Comparison of ENCODE assay signal across 21 mouse cellular contexts in the genomic region with DNA sequence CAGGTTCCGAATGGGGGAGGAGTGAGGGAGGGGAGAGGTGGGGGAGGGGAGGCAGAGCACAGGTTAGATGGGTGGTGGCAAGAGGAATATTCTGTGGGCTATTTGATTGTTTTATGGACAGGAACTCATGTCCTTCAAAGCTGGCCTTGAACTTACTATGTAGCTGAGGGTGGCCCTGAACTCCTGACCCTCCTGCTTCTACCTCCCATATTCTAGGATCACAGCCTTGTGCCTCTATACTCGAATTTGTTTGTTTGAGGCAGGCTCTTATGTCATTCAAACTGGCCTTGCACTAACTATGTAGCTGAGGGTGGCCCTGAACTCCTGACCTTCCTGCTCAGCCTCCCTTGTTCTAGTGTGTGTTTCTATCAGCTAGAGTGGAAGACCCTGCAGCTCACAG. TPM values are rescaled to one million over a fixed set of nuclear protein-coding genes. Genes with fewer than 3 reads are reported as not detected.
DNase-seq lines count a peak whose midpoint lies in the region; ATAC-seq and TF ChIP-seq lines count a peak whose summit lies in the region.
"Had no signal": no experiment of that assay in that cellular context is flagged by ENCODE, and none has a peak within 500 bp of the region (broad histone marks: within the 10 kb centered on the region; RNA-seq: fewer than 3 reads in every experiment).

No protein-coding gene starts in this region.

- H3K4me2 ChIP-seq in midbrain, embryonic 11.5 days, result no peak overlapping the region
- H3K4me2 ChIP-seq in midbrain, embryonic 14.5 days (ENCODE audit: low read length), result no peak overlapping the region
- H3K4me2 ChIP-seq in intestine, embryonic 16.5 days (ENCODE audit: low read depth, low read length), result no peak overlapping the region
- H3K4me2 ChIP-seq: embryonic facial prominence, embryonic 12.5 days; forebrain, embryonic 13.5 days; forebrain, embryonic 15.5 days had no signal

- peaks cover 3% of the 10 kb centered on the region for H3K9me3 ChIP-seq in midbrain, embryonic 11.5 days (ENCODE audit: control insufficient read depth, low read length)
- no peaks in the 10 kb centered on the region for H3K9me3 ChIP-seq in midbrain, embryonic 14.5 days (ENCODE audit: control insufficient read depth, low read length)
- H3K9me3 ChIP-seq in ES-E14 (ENCODE audit: control insufficient read depth, insufficient read depth, low read depth, low read length), result no peaks in the 10 kb centered on the region; the same call in 1 of the 2 replicates
- H3K9me3 ChIP-seq in intestine, embryonic 16.5 days (ENCODE audit: control insufficient read depth, low read length), result no peaks in the 10 kb centered on the region
- H3K9me3 ChIP-seq: forebrain, embryonic 15.5 days had no signal

- no peak overlapping the region for H3K9ac ChIP-seq in midbrain, embryonic 11.5 days (ENCODE audit: low read length)
- no peak overlapping the region for H3K9ac ChIP-seq in midbrain, embryonic 14.5 days (replicated peaks; ENCODE audit: low read length)
- H3K9ac ChIP-seq in ES-E14 (ENCODE audit: insufficient read depth, low read depth, low read length, poor library complexity, severe bottlenecking), result no peak overlapping the region
- no peak overlapping the region for H3K9ac ChIP-seq in intestine, embryonic 16.5 days (ENCODE audit: low read depth, low read length)
- H3K9ac ChIP-seq: embryonic facial prominence, embryonic 12.5 days; forebrain, embryonic 13.5 days; forebrain, embryonic 15.5 days; forebrain, postnatal 0 days had no signal

- no peaks in the 10 kb centered on the region for H3K4me1 ChIP-seq in midbrain, embryonic 11.5 days (ENCODE audit: control insufficient read depth, insufficient read depth, low read length)
- H3K4me1 ChIP-seq in midbrain, embryonic 14.5 days (ENCODE audit: control insufficient read depth, insufficient read depth, low read length), result peaks cover 5% of the 10 kb centered on the region; the same call in 1 of the 2 replicates
- H3K4me1 ChIP-seq in ES-E14 (ENCODE audit: control insufficient read depth in 2 of 2, insufficient read depth in 2 of 2, low read length in 2 of 2, poor library complexity in 1 of 2), result peaks cover 2 to 29% of the 10 kb centered on the region in 2 experiments; a peak in 2 of 4 replicates
- H3K4me1 ChIP-seq in intestine, embryonic 16.5 days (ENCODE audit: control insufficient read depth, insufficient read depth, low read length), result peaks cover 19% of the 10 kb centered on the region

- 54% methylated on average over 2 of the region's 2 CpGs for WGBS in midbrain, embryonic 11.5 days
- 68% methylated on average over 2 of the region's 2 CpGs for WGBS in midbrain, embryonic 14.5 days
- WGBS in intestine, embryonic 16.5 days, result 51% methylated on average over 2 of the region's 2 CpGs

- DNase-seq in midbrain, embryonic 11.5 days (ENCODE audit: low spot score, missing footprints), result peak; percentile 69
- no peak for DNase-seq in midbrain, embryonic 14.5 days
- no peak for DNase-seq in ES-E14 (ENCODE audit: low read depth, low spot score)
- no peak for DNase-seq in ovary, postnatal 36 days (ENCODE audit: low spot score)
- DNase-seq: adrenal gland, adult 8-10 months; adrenal gland, postnatal 14 days; adrenal gland, postnatal 36 days; B cell, adult 2 months; cerebellum, adult 11-12 months; cerebellum, adult 2 months; cerebellum, adult 9-10 months; cerebellum, postnatal 10 days; cerebellum, postnatal 25 days; forebrain, postnatal 0 days had no signal

- H3K4me3 ChIP-seq in midbrain, embryonic 11.5 days (ENCODE audit: low read depth, low read length), result no peak overlapping the region
- H3K4me3 ChIP-seq in midbrain, embryonic 14.5 days (replicated peaks; ENCODE audit: low read depth, low read length), result no peak overlapping the region
- H3K4me3 ChIP-seq in ES-E14 (ENCODE audit: insufficient read depth in 1 of 2, low read depth in 1 of 2, low read length in 2 of 2, poor library complexity in 1 of 2, severe bottlenecking in 1 of 2), result no peak overlapping the region
- no peak overlapping the region for H3K4me3 ChIP-seq in intestine, embryonic 16.5 days (ENCODE audit: low read length)
- H3K4me3 ChIP-seq: embryonic facial prominence, embryonic 10.5 days; embryonic facial prominence, embryonic 12.5 days; forebrain, embryonic 13.5 days; forebrain, embryonic 15.5 days had no signal

- in situ Hi-C loops in ES-E14 (cut with MboI; ENCODE audit: low sequenced_read_pairs in 2 of 2, unreplicated experiment in 2 of 2), result loop anchor here in 1 of 2 experiments (10.0 kb wide), 1 partner anchor 221 kb away; no protein-coding TSS in a partner anchor

- H3K36me3 ChIP-seq in midbrain, embryonic 11.5 days (ENCODE audit: control insufficient read depth, insufficient read depth, low read length), result no peaks in the 10 kb centered on the region
- H3K36me3 ChIP-seq in midbrain, embryonic 14.5 days (ENCODE audit: control insufficient read depth, insufficient read depth, low read length), result no peaks in the 10 kb centered on the region
- no peaks in the 10 kb centered on the region for H3K36me3 ChIP-seq in ES-E14 (ENCODE audit: control insufficient read depth, insufficient read depth, low read length, poor library complexity, severe bottlenecking)
- no peaks in the 10 kb centered on the region for H3K36me3 ChIP-seq in intestine, embryonic 16.5 days (ENCODE audit: control insufficient read depth, insufficient read depth, low read length)
- H3K36me3 ChIP-seq: embryonic facial prominence, embryonic 10.5 days; embryonic facial prominence, embryonic 12.5 days; forebrain, embryonic 15.5 days had no signal

- H3K27me3 ChIP-seq in midbrain, embryonic 11.5 days (ENCODE audit: control insufficient read depth, insufficient read depth, low read length), result no peaks in the 10 kb centered on the region
- no peaks in the 10 kb centered on the region for H3K27me3 ChIP-seq in midbrain, embryonic 14.5 days (ENCODE audit: control insufficient read depth, insufficient read depth, low read length)
- H3K27me3 ChIP-seq in intestine, embryonic 16.5 days (replicated peaks; ENCODE audit: control insufficient read depth, insufficient read depth, low read length), result no peaks in the 10 kb centered on the region
- H3K27me3 ChIP-seq: embryonic facial prominence, embryonic 12.5 days; forebrain, embryonic 13.5 days; forebrain, embryonic 15.5 days had no signal

- no peak overlapping the region for H3K27ac ChIP-seq in midbrain, embryonic 11.5 days (ENCODE audit: low read depth, low read length)
- no peak overlapping the region for H3K27ac ChIP-seq in midbrain, embryonic 14.5 days (replicated peaks; ENCODE audit: low read depth, low read length)
- peak overlapping the region; percentile 72; the same call in 1 of the 2 replicates for H3K27ac ChIP-seq in ES-E14 (ENCODE audit: insufficient read depth, low read depth, low read length, poor library complexity, severe bottlenecking)
- no peak overlapping the region for H3K27ac ChIP-seq in intestine, embryonic 16.5 days (ENCODE audit: low read length)
- H3K27ac ChIP-seq: embryonic facial prominence, embryonic 10.5 days; embryonic facial prominence, embryonic 12.5 days; forebrain, embryonic 13.5 days; forebrain, embryonic 15.5 days had no signal

- ATAC-seq in midbrain, embryonic 11.5 days (ENCODE audit: low FRiP score), result no peak
- ATAC-seq in midbrain, embryonic 14.5 days (ENCODE audit: low FRiP score, low TSS enrichment), result no peak
- ATAC-seq in intestine, embryonic 16.5 days, result no peak
- ATAC-seq: activated CD4-positive, CD25-positive, alpha-beta regulatory T cell, adult 4 months; CD4-positive, CD25-positive, alpha-beta regulatory T cell, adult 4 months; forebrain, embryonic 13.5 days; forebrain, embryonic 15.5 days; forebrain, postnatal 0 days had no signal

TF ChIP-seq in ES-E14, 5 proteins besides CTCF, POLR2A, EP300 and RAD21:
- TF ChIP-seq ZC3H11A (IDR thresholded peaks at IDR 0.05; ENCODE audit: borderline replicate concordance, low read depth, low read length) (no peak), ZNF384 (IDR thresholded peaks at IDR 0.05; ENCODE audit: low read depth, low read length) (no peak), CHD2 (IDR thresholded peaks at IDR 0.05; ENCODE audit: low read depth, low read length) (no peak), HCFC1 (IDR thresholded peaks at IDR 0.05; ENCODE audit: borderline replicate concordance, insufficient read depth, low read length) (no peak), MAFK (IDR thresholded peaks at IDR 0.05; ENCODE audit: insufficient read depth, low read depth, low read length) (no peak)

RNA-seq across cellular contexts. Expression of a gene that starts 22.7 kb away (rescaled TPM):
- 9.9 and 10.8 TPM in 2 replicates for polyA plus RNA-seq in midbrain, embryonic 11.5 days (2014; fragmentation: Nextera tagmentation; extraction: Ambion mirVana)
- 27.3 and 29.1 TPM in 2 replicates for polyA plus RNA-seq in midbrain, embryonic 14.5 days (2014; fragmentation: Nextera tagmentation; extraction: Ambion mirVana)
- total RNA-seq in ES-E14 (2012; rRNA removed), result 33.6 and 34.4 TPM in 2 replicates
- polyA plus RNA-seq in intestine, embryonic 16.5 days (2015; fragmentation: Nextera tagmentation; extraction: Ambion mirVana), result 11.7 and 14.2 TPM in 2 replicates
